Mouse (Mus musculus) kidney, embryonic 15.5 days (tissue): ENCODE measurements around the gene Ptger4. TPM values are rescaled to one million over a fixed set of nuclear protein-coding genes. Genes with fewer than 3 reads are reported as not detected.

Experiments
- ATAC-seq: fragments of 200-750 bp; cut with Nextera tagmentation; replicated peaks from 2 replicates; pipeline ENCODE4 v1.8.0; 2017; ENCODE audit warnings: moderate TSS enrichment; ENCODE audit not compliant: low FRiP score
- H3K27ac ChIP-seq: fragments of 300-500 bp; sonication (generic); 2 replicates; pipeline ENCODE4 v1.5.1; 2015; ENCODE audit warnings: mild to moderate bottlenecking, inconsistent platforms
- H3K27me3 ChIP-seq: fragments of 300-500 bp; sonication (generic); 2 replicates; pipeline ENCODE4 v1.6.1; 2015; ENCODE audit warnings: inconsistent platforms
- H3K36me3 ChIP-seq: fragments of 300-500 bp; sonication (generic); 2 replicates; pipeline ENCODE4 v1.6.1; 2015; ENCODE audit warnings: inconsistent platforms
- H3K4me1 ChIP-seq: fragments of 300-500 bp; sonication (generic); 2 replicates; pipeline ENCODE4 v1.6.1; 2015; ENCODE audit warnings: inconsistent platforms
- H3K4me2 ChIP-seq: fragments of 300-500 bp; sonication (generic); 2 replicates; pipeline ENCODE4 v1.6.1; 2015; ENCODE audit warnings: moderate library complexity, mild to moderate bottlenecking, inconsistent platforms
- H3K4me3 ChIP-seq: fragments of 300-500 bp; sonication (generic); replicated peaks from 2 replicates; pipeline ENCODE4 v1.5.1; 2015; ENCODE audit warnings: mild to moderate bottlenecking, inconsistent platforms
- H3K9ac ChIP-seq: fragments of 300-500 bp; sonication (generic); 2 replicates; pipeline ENCODE4 v1.6.1; 2015; ENCODE audit warnings: mild to moderate bottlenecking, inconsistent platforms
- H3K9me3 ChIP-seq: fragments of 300-500 bp; sonication (generic); replicated peaks from 2 replicates; pipeline ENCODE4 v1.6.1; 2016; ENCODE audit warnings: inconsistent platforms
- WGBS: fragments of 180-500 bp; shearing (Covaris S2); methylation state at CpG from one replicate; pipeline ENCODE4 v1.1.7; 2015; ENCODE audit warnings: mixed read lengths; 5-methylcytosine and 5-hydroxymethylcytosine counted together
- polyA plus RNA-seq: library from polyadenylated mRNA; unstranded; fragments of >200 nt; fragmentation: Nextera tagmentation; extraction: Ambion mirVana; gene quantifications from 2 replicates; pipeline ENCODE4 v1.2.1, GENCODE M21; 2015

Gene Ptger4
- polyA plus RNA-seq = 4.2 and 5.2 TPM in 2 replicates

- Histone ChIP-seq H3K27ac (no peak within 1 kb of the TSS), H3K9me3 (no peaks in the 10 kb centered on the region), H3K4me1 (peaks cover 49% of the 10 kb centered on the region), H3K9ac (peak within 1 kb of the TSS; percentile 44), H3K27me3 (peaks cover 30% of the 10 kb centered on the region), H3K4me3 (peak within 1 kb of the TSS; percentile 60), H3K36me3 (no peaks in the 10 kb centered on the region), H3K4me2 (peak within 1 kb of the TSS; percentile 99)
- under 1% methylated on average over 61 of the region's 61 CpGs for WGBS
- ATAC-seq = peak; percentile 96
Observed at GRCm38 (mm10) chr15:5243959-5244905, at the start of gene Ptger4. TSS of gene Ptger4 (minus strand) at chr15:5244187.

GRCm38 (mm10) chr15:5288412-5288811 lies 44.4 kb upstream of the Ptger4 start:
- H3K4me1 ChIP-seq = no peaks in the 10 kb centered on the region
- no peaks in the 10 kb centered on the region for H3K36me3 ChIP-seq
- no peak overlapping the region for H3K4me3 ChIP-seq
- 90% methylated on average over 8 of the region's 8 CpGs for WGBS
- ATAC-seq = no peak
- no peak overlapping the region for H3K27ac ChIP-seq
- H3K27me3 ChIP-seq = no peaks in the 10 kb centered on the region
- H3K4me2 ChIP-seq = no peak overlapping the region
- H3K9ac ChIP-seq = no peak overlapping the region
- no peaks in the 10 kb centered on the region for H3K9me3 ChIP-seq

- no peaks in the 10 kb centered on the region for H3K36me3 ChIP-seq
- no peak for ATAC-seq
- H3K27ac ChIP-seq = no peak overlapping the region
- H3K4me3 ChIP-seq = no peak overlapping the region
- H3K4me1 ChIP-seq = no peaks in the 10 kb centered on the region
- no peak overlapping the region for H3K4me2 ChIP-seq
- no peaks in the 10 kb centered on the region for H3K27me3 ChIP-seq
- H3K9me3 ChIP-seq = no peaks in the 10 kb centered on the region
- WGBS = 91% methylated on average over 5 of the region's 5 CpGs
- no peak overlapping the region for H3K9ac ChIP-seq
Observed at GRCm38 (mm10) chr15:5287072-5287471, 43.1 kb upstream of the Ptger4 start.

- no peak overlapping the region for H3K9ac ChIP-seq
- no peak overlapping the region for H3K27ac ChIP-seq
- H3K36me3 ChIP-seq = no peaks in the 10 kb centered on the region
- H3K27me3 ChIP-seq = no peaks in the 10 kb centered on the region
- no peaks in the 10 kb centered on the region for H3K9me3 ChIP-seq
- H3K4me3 ChIP-seq = no peak overlapping the region
- no peak for ATAC-seq
- 92% methylated on average over 2 of the region's 2 CpGs for WGBS
- H3K4me2 ChIP-seq = no peak overlapping the region
- no peaks in the 10 kb centered on the region for H3K4me1 ChIP-seq
Observed at GRCm38 (mm10) chr15:5281316-5281715, 37.3 kb upstream of the Ptger4 start.

GRCm38 (mm10) chr15:5279831-5280230 lies 35.8 kb upstream of the Ptger4 start:
- WGBS = 75% methylated on average over 4 of the region's 4 CpGs
- no peaks in the 10 kb centered on the region for H3K36me3 ChIP-seq
- H3K4me2 ChIP-seq = no peak overlapping the region
- no peaks in the 10 kb centered on the region for H3K27me3 ChIP-seq
- no peak overlapping the region for H3K4me3 ChIP-seq
- H3K4me1 ChIP-seq = no peaks in the 10 kb centered on the region
- no peak overlapping the region for H3K27ac ChIP-seq
- no peaks in the 10 kb centered on the region for H3K9me3 ChIP-seq
- no peak for ATAC-seq
- H3K9ac ChIP-seq = no peak overlapping the region

- Histone ChIP-seq H3K27ac (no peak overlapping the region), H3K9me3 (no peaks in the 10 kb centered on the region), H3K27me3 (no peaks in the 10 kb centered on the region), H3K4me1 (no peaks in the 10 kb centered on the region), H3K4me3 (no peak overlapping the region), H3K9ac (no peak overlapping the region), H3K4me2 (no peak overlapping the region), H3K36me3 (no peaks in the 10 kb centered on the region)
- no peak for ATAC-seq
Observed at GRCm38 (mm10) chr15:5278525-5278924, 34.5 kb upstream of the Ptger4 start.

- Histone ChIP-seq H3K36me3 (no peaks in the 10 kb centered on the region), H3K9ac (no peak overlapping the region), H3K4me3 (no peak overlapping the region), H3K9me3 (no peaks in the 10 kb centered on the region), H3K4me2 (no peak overlapping the region), H3K27ac (no peak overlapping the region), H3K27me3 (no peaks in the 10 kb centered on the region), H3K4me1 (no peaks in the 10 kb centered on the region)
- WGBS = 94% methylated on average over 1 of the region's 1 CpGs
- ATAC-seq = no peak
Observed at GRCm38 (mm10) chr15:5273981-5274380, 30.0 kb upstream of the Ptger4 start.

- Histone ChIP-seq H3K9ac (no peak overlapping the region), H3K4me1 (peaks cover 14% of the 10 kb centered on the region), H3K4me3 (no peak overlapping the region), H3K36me3 (no peaks in the 10 kb centered on the region), H3K27me3 (no peaks in the 10 kb centered on the region), H3K4me2 (no peak overlapping the region), H3K27ac (no peak overlapping the region), H3K9me3 (no peaks in the 10 kb centered on the region)
- ATAC-seq = no peak
- 73% methylated on average over 3 of the region's 3 CpGs for WGBS
Observed at GRCm38 (mm10) chr15:5266095-5266494, 22.1 kb upstream of the Ptger4 start.

- Histone ChIP-seq H3K4me2 (peak overlapping the region; percentile 28), H3K27me3 (no peaks in the 10 kb centered on the region), H3K9me3 (no peaks in the 10 kb centered on the region), H3K9ac (no peak overlapping the region), H3K27ac (no peak overlapping the region), H3K4me3 (no peak overlapping the region), H3K4me1 (peaks cover 28% of the 10 kb centered on the region), H3K36me3 (no peaks in the 10 kb centered on the region)
- WGBS = 35% methylated on average over 10 of the region's 10 CpGs
- ATAC-seq = peak; percentile 56; the same call in 1 of the 2 replicates
Observed at GRCm38 (mm10) chr15:5262874-5263504, 19.0 kb upstream of the Ptger4 start.

- Histone ChIP-seq H3K9me3 (no peaks in the 10 kb centered on the region), H3K4me1 (peaks cover 28% of the 10 kb centered on the region), H3K4me3 (no peak overlapping the region), H3K36me3 (no peaks in the 10 kb centered on the region), H3K27me3 (no peaks in the 10 kb centered on the region), H3K4me2 (peak overlapping the region; percentile 24), H3K27ac (no peak overlapping the region), H3K9ac (no peak overlapping the region)
- 66% methylated on average over 13 of the region's 13 CpGs for WGBS
- ATAC-seq = 0 out of 2 replicates have a peak, but pooled peaks have one; percentile 52
Observed at GRCm38 (mm10) chr15:5262095-5262667, 18.2 kb upstream of the Ptger4 start.

- ATAC-seq = 0 out of 2 replicates have a peak, but pooled peaks have one; percentile 1
- WGBS = 66% methylated on average over 3 of the region's 3 CpGs
- peaks cover 28% of the 10 kb centered on the region for H3K4me1 ChIP-seq
- no peak overlapping the region for H3K27ac ChIP-seq
- no peaks in the 10 kb centered on the region for H3K9me3 ChIP-seq
- H3K36me3 ChIP-seq = no peaks in the 10 kb centered on the region
- H3K4me3 ChIP-seq = no peak overlapping the region
- no peaks in the 10 kb centered on the region for H3K27me3 ChIP-seq
- H3K4me2 ChIP-seq = no peak overlapping the region
- no peak overlapping the region for H3K9ac ChIP-seq
Observed at GRCm38 (mm10) chr15:5261004-5261403, 17.0 kb upstream of the Ptger4 start.

- WGBS = 18% methylated on average over 5 of the region's 5 CpGs
- Histone ChIP-seq H3K9me3 (no peaks in the 10 kb centered on the region), H3K4me3 (no peak overlapping the region), H3K27me3 (no peaks in the 10 kb centered on the region), H3K4me2 (no peak overlapping the region), H3K9ac (no peak overlapping the region), H3K4me1 (peaks cover 28% of the 10 kb centered on the region), H3K27ac (no peak overlapping the region; the same call in 1 of the 2 replicates), H3K36me3 (no peaks in the 10 kb centered on the region)
- ATAC-seq = peak; percentile 75
Observed at GRCm38 (mm10) chr15:5260183-5260582, 16.2 kb upstream of the Ptger4 start.
